Mouse (Mus musculus): ENCODE data around the gene Kynu. TPM values are rescaled to one million over a fixed set of nuclear protein-coding genes. Genes with fewer than 3 reads are reported as not detected.

Gene Kynu
- total and polyA plus RNA-seq, 3 experiments = 0.10 to 0.14 TPM; not detected in 1

- no peak for DNase-seq
- Histone ChIP-seq H3K27me3 (ENCODE audit: control insufficient read depth, insufficient read depth, low read length) (no peaks in the 10 kb centered on the region), H3K9ac (ENCODE audit: low read depth, low read length) (no peak overlapping the region), H3K79me2 (replicated peaks; ENCODE audit: control insufficient read depth, insufficient read depth, low read length) (no peaks in the 10 kb centered on the region), H3K27ac (no peak overlapping the region), H3K4me1 (ENCODE audit: control insufficient read depth, insufficient read depth, low read length) (no peaks in the 10 kb centered on the region), H3K36me3 (ENCODE audit: control insufficient read depth, insufficient read depth, low read length) (no peaks in the 10 kb centered on the region), H3K4me3 (no peak overlapping the region)
- no peak for TF ChIP-seq CTCF (IDR thresholded peaks at IDR 0.05)
- TF ChIP-seq POLR2A (IDR thresholded peaks at IDR 0.05; ENCODE audit: insufficient read depth, low read depth, low read length) = no peak
- TF ChIP-seq EP300 (IDR thresholded peaks at IDR 0.05; ENCODE audit: insufficient read depth, low read depth, low read length) = no peak
- 61% methylated on average over 1 of the region's 1 CpGs for WGBS
- intact Hi-C loops (cut with DNase I) = no loop called here
Measured at GRCm38 (mm10) chr2:43546448-43546847, 8.7 kb upstream of the Kynu start.

- TF ChIP-seq EP300 (IDR thresholded peaks at IDR 0.05; ENCODE audit: insufficient read depth, low read depth, low read length) = no peak
- TF ChIP-seq CTCF (IDR thresholded peaks at IDR 0.05) = no peak
- TF ChIP-seq POLR2A (IDR thresholded peaks at IDR 0.05; ENCODE audit: insufficient read depth, low read depth, low read length) = no peak
- no peaks in the 10 kb centered on the region for H3K36me3 ChIP-seq (ENCODE audit: control insufficient read depth, insufficient read depth, low read length)
- H3K79me2 ChIP-seq (replicated peaks; ENCODE audit: control insufficient read depth, insufficient read depth, low read length) = no peaks in the 10 kb centered on the region
- H3K4me1 ChIP-seq (ENCODE audit: control insufficient read depth, insufficient read depth, low read length) = no peaks in the 10 kb centered on the region
- DNase-seq = no peak
- no peak overlapping the region for H3K9ac ChIP-seq (ENCODE audit: low read depth, low read length)
- WGBS = 61% methylated on average over 4 of the region's 4 CpGs
- H3K27ac ChIP-seq = no peak overlapping the region
- intact Hi-C loops (cut with DNase I) = no loop called here
- no peaks in the 10 kb centered on the region for H3K27me3 ChIP-seq (ENCODE audit: control insufficient read depth, insufficient read depth, low read length)
- no peak overlapping the region for H3K4me3 ChIP-seq
Measured at GRCm38 (mm10) chr2:43554216-43554615, 913 bp upstream of the Kynu start.

GRCm38 (mm10) chr2:43555889-43556285, 758 bp downstream of the Kynu start:
- DNase-seq = no peak

GRCm38 (mm10) chr2:43556985-43557384, 1.9 kb downstream of the Kynu start:
- no peaks in the 10 kb centered on the region for H3K27me3 ChIP-seq (ENCODE audit: control insufficient read depth, insufficient read depth, low read length)
- no peaks in the 10 kb centered on the region for H3K36me3 ChIP-seq (ENCODE audit: control insufficient read depth, insufficient read depth, low read length)
- no peaks in the 10 kb centered on the region for H3K4me1 ChIP-seq (ENCODE audit: control insufficient read depth, insufficient read depth, low read length)
- H3K27ac ChIP-seq = no peak overlapping the region
- no peak overlapping the region for H3K4me3 ChIP-seq
- no peak overlapping the region for H3K9ac ChIP-seq (ENCODE audit: low read depth, low read length)
- intact Hi-C loops (cut with DNase I) = no loop called here
- WGBS = 77% methylated on average over 3 of the region's 3 CpGs
- TF ChIP-seq POLR2A (IDR thresholded peaks at IDR 0.05; ENCODE audit: insufficient read depth, low read depth, low read length) (no peak), CTCF (IDR thresholded peaks at IDR 0.05) (no peak), EP300 (IDR thresholded peaks at IDR 0.05; ENCODE audit: insufficient read depth, low read depth, low read length) (no peak)
- DNase-seq = no peak
- no peaks in the 10 kb centered on the region for H3K79me2 ChIP-seq (replicated peaks; ENCODE audit: control insufficient read depth, insufficient read depth, low read length)

More at GRCm38 (mm10) chr2:43555889-43556285, 758 bp downstream of the Kynu start:
- H3K27ac ChIP-seq = no peak overlapping the region
- TF ChIP-seq POLR2A (IDR thresholded peaks at IDR 0.05; ENCODE audit: insufficient read depth, low read depth, low read length) = no peak
- TF ChIP-seq EP300 (IDR thresholded peaks at IDR 0.05; ENCODE audit: insufficient read depth, low read depth, low read length) = no peak
- TF ChIP-seq CTCF (IDR thresholded peaks at IDR 0.05) = no peak
- H3K9ac ChIP-seq (ENCODE audit: low read depth, low read length) = no peak overlapping the region
- H3K4me3 ChIP-seq = no peak overlapping the region
- intact Hi-C loops (cut with DNase I) = no loop called here
- H3K4me1 ChIP-seq (ENCODE audit: control insufficient read depth, insufficient read depth, low read length) = no peaks in the 10 kb centered on the region
- H3K27me3 ChIP-seq (ENCODE audit: control insufficient read depth, insufficient read depth, low read length) = no peaks in the 10 kb centered on the region
- WGBS = 69% methylated on average over 4 of the region's 4 CpGs
- H3K79me2 ChIP-seq (replicated peaks; ENCODE audit: control insufficient read depth, insufficient read depth, low read length) = no peaks in the 10 kb centered on the region
- H3K36me3 ChIP-seq (ENCODE audit: control insufficient read depth, insufficient read depth, low read length) = no peaks in the 10 kb centered on the region

GRCm38 (mm10) chr2:43561209-43561608, 6.1 kb downstream of the Kynu start:
- Histone ChIP-seq H3K4me3 (no peak overlapping the region), H3K27ac (no peak overlapping the region), H3K9ac (ENCODE audit: low read depth, low read length) (no peak overlapping the region), H3K4me1 (ENCODE audit: control insufficient read depth, insufficient read depth, low read length) (no peaks in the 10 kb centered on the region), H3K36me3 (ENCODE audit: control insufficient read depth, insufficient read depth, low read length) (no peaks in the 10 kb centered on the region), H3K27me3 (ENCODE audit: control insufficient read depth, insufficient read depth, low read length) (no peaks in the 10 kb centered on the region), H3K79me2 (replicated peaks; ENCODE audit: control insufficient read depth, insufficient read depth, low read length) (no peaks in the 10 kb centered on the region)
- DNase-seq = no peak
- WGBS = 67% methylated on average over 3 of the region's 3 CpGs
- intact Hi-C loops (cut with DNase I) = no loop called here
- no peak for TF ChIP-seq EP300 (IDR thresholded peaks at IDR 0.05; ENCODE audit: insufficient read depth, low read depth, low read length)
- no peak for TF ChIP-seq POLR2A (IDR thresholded peaks at IDR 0.05; ENCODE audit: insufficient read depth, low read depth, low read length)
- TF ChIP-seq CTCF (IDR thresholded peaks at IDR 0.05) = no peak

GRCm38 (mm10) chr2:43562779-43563178, 7.7 kb downstream of the Kynu start:
- H3K79me2 ChIP-seq (replicated peaks; ENCODE audit: control insufficient read depth, insufficient read depth, low read length) = no peaks in the 10 kb centered on the region
- H3K27me3 ChIP-seq (ENCODE audit: control insufficient read depth, insufficient read depth, low read length) = no peaks in the 10 kb centered on the region
- TF ChIP-seq EP300 (IDR thresholded peaks at IDR 0.05; ENCODE audit: insufficient read depth, low read depth, low read length) (no peak), POLR2A (IDR thresholded peaks at IDR 0.05; ENCODE audit: insufficient read depth, low read depth, low read length) (no peak), CTCF (IDR thresholded peaks at IDR 0.05) (no peak)
- no peak overlapping the region for H3K27ac ChIP-seq
- H3K36me3 ChIP-seq (ENCODE audit: control insufficient read depth, insufficient read depth, low read length) = no peaks in the 10 kb centered on the region
- no peak for DNase-seq
- WGBS = 84% methylated on average over 9 of the region's 9 CpGs
- H3K4me3 ChIP-seq = no peak overlapping the region
- no peaks in the 10 kb centered on the region for H3K4me1 ChIP-seq (ENCODE audit: control insufficient read depth, insufficient read depth, low read length)
- no peak overlapping the region for H3K9ac ChIP-seq (ENCODE audit: low read depth, low read length)
- intact Hi-C loops (cut with DNase I) = no loop called here
